Mouse (Mus musculus) liver, adult 2 months (tissue): ENCODE data around the gene Vmn2r96.

Experiments used
- CTCF ChIP-seq: fragments of 200-500 bp; IDR thresholded peaks from 2 replicates; pipeline ENCODE4 v1.5.1; 2011; ENCODE audit warnings: low read depth, low read length, control low read depth
- POLR2A ChIP-seq: fragments of 200-500 bp; IDR thresholded peaks from 2 replicates; pipeline ENCODE4 v1.6.1; 2011; ENCODE audit warnings: low read length, control low read depth; ENCODE audit not compliant: insufficient read depth; ENCODE audit errors: extremely low read depth

GRCm38 (mm10) chr17:18523991-18524390 lies 49.0 kb upstream of the Vmn2r96 start:
- no peak for TF ChIP-seq CTCF
- no peak for TF ChIP-seq POLR2A
